Mouse (Mus musculus): ENCODE results near the gene Ntrk2. TPM values are rescaled to one million over a fixed set of nuclear protein-coding genes. Genes with fewer than 3 reads are reported as not detected.

Ntrk2 gene
- polyA plus RNA-seq, 1 experiment from 2014 or later, result 1.3 TPM

GRCm38 (mm10) chr13:58809930-58810329 is 3.6 kb downstream of the Ntrk2 start:
- Histone ChIP-seq H3K4me3 (ENCODE audit: low read depth, low read length) (no peak overlapping the region), H3K9ac (no peak overlapping the region), H3K4me2 (no peak overlapping the region), H3K4me1 (ENCODE audit: insufficient read depth) (no peaks in the 10 kb centered on the region), H3K27me3 (ENCODE audit: insufficient read depth, low read length) (peaks cover 50% of the 10 kb centered on the region), H3K27ac (ENCODE audit: low read depth) (no peak overlapping the region), H3K9me3 (ENCODE audit: low read depth, low read length) (no peaks in the 10 kb centered on the region), H3K36me3 (ENCODE audit: insufficient read depth) (no peaks in the 10 kb centered on the region)
- 81% methylated on average over 8 of the region's 8 CpGs for WGBS
- no peak for ATAC-seq (ENCODE audit: insufficient read depth)
- no peak for TF ChIP-seq CTCF (IDR thresholded peaks at IDR 0.05; ENCODE audit: low read depth)
- no peak for DNase-seq

- DNase-seq, result no peak
- H3K9me3 ChIP-seq (ENCODE audit: low read depth, low read length), result no peaks in the 10 kb centered on the region
- no peak overlapping the region for H3K4me2 ChIP-seq
- H3K4me1 ChIP-seq (ENCODE audit: insufficient read depth), result no peaks in the 10 kb centered on the region
- H3K36me3 ChIP-seq (ENCODE audit: insufficient read depth), result no peaks in the 10 kb centered on the region
- no peak overlapping the region for H3K9ac ChIP-seq
- no peak for ATAC-seq (ENCODE audit: insufficient read depth)
- no peaks in the 10 kb centered on the region for H3K27me3 ChIP-seq (ENCODE audit: insufficient read depth, low read length)
- TF ChIP-seq CTCF (IDR thresholded peaks at IDR 0.05; ENCODE audit: low read depth), result no peak
- H3K4me3 ChIP-seq (ENCODE audit: low read depth, low read length), result no peak overlapping the region
- no peak overlapping the region for H3K27ac ChIP-seq (ENCODE audit: low read depth)
- WGBS, result 85% methylated on average over 7 of the region's 7 CpGs
Measured at GRCm38 (mm10) chr13:58824752-58825151, 18.4 kb downstream of the Ntrk2 start.

- Histone ChIP-seq H3K4me3 (ENCODE audit: low read depth, low read length) (no peak overlapping the region), H3K27me3 (ENCODE audit: insufficient read depth, low read length) (no peaks in the 10 kb centered on the region), H3K27ac (ENCODE audit: low read depth) (no peak overlapping the region), H3K4me1 (ENCODE audit: insufficient read depth) (no peaks in the 10 kb centered on the region), H3K4me2 (no peak overlapping the region), H3K36me3 (ENCODE audit: insufficient read depth) (no peaks in the 10 kb centered on the region), H3K9me3 (ENCODE audit: low read depth, low read length) (no peaks in the 10 kb centered on the region), H3K9ac (no peak overlapping the region)
- no peak for DNase-seq
- no peak for ATAC-seq (ENCODE audit: insufficient read depth)
- TF ChIP-seq CTCF (IDR thresholded peaks at IDR 0.05; ENCODE audit: low read depth), result no peak
- WGBS, result 79% methylated on average over 14 of the region's 14 CpGs
Measured at GRCm38 (mm10) chr13:58826356-58827197, 20.2 kb downstream of the Ntrk2 start.

- ATAC-seq (ENCODE audit: insufficient read depth) (no peak), DNase-seq (no peak)
- Histone ChIP-seq H3K4me1 (ENCODE audit: insufficient read depth) (no peaks in the 10 kb centered on the region), H3K4me2 (no peak overlapping the region), H3K27ac (ENCODE audit: low read depth) (no peak overlapping the region), H3K27me3 (ENCODE audit: insufficient read depth, low read length) (no peaks in the 10 kb centered on the region), H3K9ac (no peak overlapping the region), H3K36me3 (ENCODE audit: insufficient read depth) (no peaks in the 10 kb centered on the region), H3K9me3 (ENCODE audit: low read depth, low read length) (no peaks in the 10 kb centered on the region), H3K4me3 (ENCODE audit: low read depth, low read length) (no peak overlapping the region)
- TF ChIP-seq CTCF (IDR thresholded peaks at IDR 0.05; ENCODE audit: low read depth), result no peak
- WGBS, result 76% methylated on average over 4 of the region's 4 CpGs
Measured at GRCm38 (mm10) chr13:58831999-58832398, 25.6 kb downstream of the Ntrk2 start.

GRCm38 (mm10) chr13:58834726-58835125 is 28.4 kb downstream of the Ntrk2 start:
- H3K9ac ChIP-seq, result no peak overlapping the region
- H3K36me3 ChIP-seq (ENCODE audit: insufficient read depth), result no peaks in the 10 kb centered on the region
- H3K4me3 ChIP-seq (ENCODE audit: low read depth, low read length), result no peak overlapping the region
- H3K4me2 ChIP-seq, result no peak overlapping the region
- no peaks in the 10 kb centered on the region for H3K9me3 ChIP-seq (ENCODE audit: low read depth, low read length)
- no peak for TF ChIP-seq CTCF (IDR thresholded peaks at IDR 0.05; ENCODE audit: low read depth)
- ATAC-seq (ENCODE audit: insufficient read depth) (no peak), DNase-seq (no peak)
- no peak overlapping the region for H3K27ac ChIP-seq (ENCODE audit: low read depth)
- H3K4me1 ChIP-seq (ENCODE audit: insufficient read depth), result no peaks in the 10 kb centered on the region
- 66% methylated on average over 4 of the region's 4 CpGs for WGBS
- H3K27me3 ChIP-seq (ENCODE audit: insufficient read depth, low read length), result no peaks in the 10 kb centered on the region

GRCm38 (mm10) chr13:58836891-58837290 is 30.5 kb downstream of the Ntrk2 start:
- H3K27me3 ChIP-seq (ENCODE audit: insufficient read depth, low read length), result no peaks in the 10 kb centered on the region
- H3K27ac ChIP-seq (ENCODE audit: low read depth), result no peak overlapping the region
- H3K36me3 ChIP-seq (ENCODE audit: insufficient read depth), result no peaks in the 10 kb centered on the region
- DNase-seq (no peak), ATAC-seq (ENCODE audit: insufficient read depth) (no peak)
- H3K4me1 ChIP-seq (ENCODE audit: insufficient read depth), result no peaks in the 10 kb centered on the region
- no peak overlapping the region for H3K4me3 ChIP-seq (ENCODE audit: low read depth, low read length)
- H3K9me3 ChIP-seq (ENCODE audit: low read depth, low read length), result no peaks in the 10 kb centered on the region
- 88% methylated on average over 1 of the region's 1 CpGs for WGBS
- no peak for TF ChIP-seq CTCF (IDR thresholded peaks at IDR 0.05; ENCODE audit: low read depth)
- H3K4me2 ChIP-seq, result no peak overlapping the region
- no peak overlapping the region for H3K9ac ChIP-seq

GRCm38 (mm10) chr13:58838110-58838509 is 31.7 kb downstream of the Ntrk2 start:
- WGBS, result 77% methylated on average over 8 of the region's 8 CpGs
- no peaks in the 10 kb centered on the region for H3K27me3 ChIP-seq (ENCODE audit: insufficient read depth, low read length)
- H3K36me3 ChIP-seq (ENCODE audit: insufficient read depth), result no peaks in the 10 kb centered on the region
- H3K4me3 ChIP-seq (ENCODE audit: low read depth, low read length), result no peak overlapping the region
- H3K9me3 ChIP-seq (ENCODE audit: low read depth, low read length), result no peaks in the 10 kb centered on the region
- ATAC-seq (ENCODE audit: insufficient read depth), result no peak
- no peak for DNase-seq
- no peak overlapping the region for H3K4me2 ChIP-seq
- H3K27ac ChIP-seq (ENCODE audit: low read depth), result no peak overlapping the region
- no peak overlapping the region for H3K9ac ChIP-seq
- no peaks in the 10 kb centered on the region for H3K4me1 ChIP-seq (ENCODE audit: insufficient read depth)
- TF ChIP-seq CTCF (IDR thresholded peaks at IDR 0.05; ENCODE audit: low read depth), result no peak
